Mouse (Mus musculus): Measurements from ENCODE around the gene Pik3c2g. TPM values are rescaled to one million over a fixed set of nuclear protein-coding genes. Genes with fewer than 3 reads are reported as not detected.

Pik3c2g gene
- polyA plus RNA-seq, 1 experiment from 2014 or later = 3.0 TPM

DNA sequence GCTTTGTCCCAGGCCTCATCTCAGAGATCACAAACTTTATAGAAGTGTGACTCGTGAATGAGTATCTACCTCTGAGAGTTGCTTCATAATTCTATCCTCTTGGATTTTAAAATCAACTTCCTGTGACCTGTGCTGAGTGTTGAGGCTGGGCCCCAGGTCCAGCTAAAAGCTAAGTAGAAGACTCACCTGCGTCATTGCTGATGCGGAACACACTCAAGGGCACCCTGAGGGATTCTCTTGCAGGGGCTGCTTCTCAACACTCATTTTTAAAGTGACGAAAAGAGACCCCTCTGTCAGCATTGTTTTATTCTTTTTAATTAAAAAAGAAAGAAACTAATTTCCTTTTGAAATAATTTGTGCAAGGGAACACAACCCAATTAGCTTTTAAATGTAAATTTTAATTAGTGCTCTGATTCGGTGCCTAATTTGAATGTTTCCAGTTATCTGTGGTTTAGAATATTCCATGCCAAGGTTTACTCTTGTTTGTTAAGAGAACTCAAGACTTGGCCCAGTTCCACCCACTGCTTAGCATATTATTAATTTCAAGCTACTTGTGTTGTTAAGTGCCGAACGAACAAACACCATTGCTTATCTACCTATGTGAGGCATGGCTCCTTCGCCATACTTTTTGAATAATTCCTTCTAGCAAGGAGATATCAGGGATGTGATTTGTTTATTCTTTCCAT lies 212.7 kb downstream of the Pik3c2g start:
- H3K27me3 ChIP-seq (replicated peaks; ENCODE audit: insufficient read depth, low read length) = no peaks in the 10 kb centered on the region
- H3K4me3 ChIP-seq (ENCODE audit: low read depth, low read length) = no peak overlapping the region
- 61% methylated on average over 8 of the region's 8 CpGs for WGBS
- DNase-seq (ENCODE audit: low spot score) (peak; percentile 37), ATAC-seq (no peak)
- H3K9me3 ChIP-seq (ENCODE audit: low read length) = no peaks in the 10 kb centered on the region
- no peaks in the 10 kb centered on the region for H3K36me3 ChIP-seq (ENCODE audit: insufficient read depth, low read length)
- H3K9ac ChIP-seq (replicated peaks; ENCODE audit: low read depth) = no peak overlapping the region
- no peak overlapping the region for H3K4me2 ChIP-seq (replicated peaks; ENCODE audit: low read depth, low read length)
- H3K4me1 ChIP-seq (ENCODE audit: insufficient read depth, low read depth, low read length) = no peaks in the 10 kb centered on the region; the same call in 1 of the 2 replicates
- no peak overlapping the region for H3K27ac ChIP-seq (ENCODE audit: low read length)
- TF ChIP-seq EP300 (IDR thresholded peaks at IDR 0.05) = no peak
- no peak for TF ChIP-seq CTCF (IDR thresholded peaks at IDR 0.05)

DNA sequence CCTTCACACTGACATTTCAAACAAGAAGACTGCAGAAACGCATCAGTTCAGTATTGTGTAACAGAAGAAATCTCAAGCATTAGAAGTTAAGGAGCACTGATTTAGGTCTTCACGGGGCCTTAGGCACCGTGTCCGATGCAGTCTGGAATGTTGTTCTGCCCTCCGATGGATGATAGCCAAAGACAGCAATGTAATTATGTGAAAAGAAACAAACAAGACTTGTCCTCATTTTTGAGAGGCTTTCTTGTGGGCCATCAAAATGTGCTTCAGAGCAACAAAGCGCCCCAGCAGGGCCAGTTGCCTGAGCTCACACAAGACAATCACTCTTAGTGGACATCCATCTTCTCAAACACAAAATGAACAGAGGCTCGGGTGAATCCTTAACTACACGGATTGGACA lies 234.9 kb downstream of the Pik3c2g start:
- Histone ChIP-seq H3K9me3 (ENCODE audit: low read length) (no peaks in the 10 kb centered on the region), H3K4me3 (ENCODE audit: low read depth, low read length) (no peak overlapping the region), H3K4me1 (ENCODE audit: insufficient read depth, low read depth, low read length) (no peaks in the 10 kb centered on the region), H3K9ac (replicated peaks; ENCODE audit: low read depth) (no peak overlapping the region), H3K36me3 (ENCODE audit: insufficient read depth, low read length) (no peaks in the 10 kb centered on the region), H3K4me2 (replicated peaks; ENCODE audit: low read depth, low read length) (no peak overlapping the region), H3K27ac (ENCODE audit: low read length) (no peak overlapping the region), H3K27me3 (replicated peaks; ENCODE audit: insufficient read depth, low read length) (no peaks in the 10 kb centered on the region)
- DNase-seq (ENCODE audit: low spot score) = no peak
- no peak for ATAC-seq
- 58% methylated on average over 8 of the region's 8 CpGs for WGBS
- TF ChIP-seq CTCF (IDR thresholded peaks at IDR 0.05) (no peak), EP300 (IDR thresholded peaks at IDR 0.05) (no peak)

DNA sequence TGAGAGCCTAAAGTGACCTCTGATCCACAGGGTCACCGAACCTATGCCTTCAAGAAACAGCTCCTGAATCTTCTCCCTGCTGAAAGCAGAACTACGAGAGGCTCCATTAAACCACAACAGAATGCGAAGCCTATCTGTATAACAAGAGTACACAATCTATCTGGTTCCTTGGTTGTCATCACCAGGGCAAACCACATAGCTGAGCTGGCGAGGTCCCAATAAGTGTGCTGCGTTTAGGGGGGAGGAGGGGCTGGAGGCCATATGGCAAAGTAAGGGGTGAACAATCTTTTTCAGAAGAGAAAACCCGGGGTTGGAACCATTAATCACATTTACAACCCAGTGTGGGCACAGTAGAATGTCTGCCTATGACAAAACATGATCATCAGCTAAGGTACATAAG lies 251.2 kb downstream of the Pik3c2g start:
- DNase-seq (ENCODE audit: low spot score) (no peak), ATAC-seq (no peak)
- H3K9me3 ChIP-seq (ENCODE audit: low read length) = no peaks in the 10 kb centered on the region
- no peak for TF ChIP-seq EP300 (IDR thresholded peaks at IDR 0.05)
- TF ChIP-seq CTCF (IDR thresholded peaks at IDR 0.05) = no peak
- no peak overlapping the region for H3K9ac ChIP-seq (replicated peaks; ENCODE audit: low read depth)
- H3K36me3 ChIP-seq (ENCODE audit: insufficient read depth, low read length) = no peaks in the 10 kb centered on the region
- H3K4me3 ChIP-seq (ENCODE audit: low read depth, low read length) = no peak overlapping the region
- H3K27me3 ChIP-seq (replicated peaks; ENCODE audit: insufficient read depth, low read length) = no peaks in the 10 kb centered on the region
- no peaks in the 10 kb centered on the region for H3K4me1 ChIP-seq (ENCODE audit: insufficient read depth, low read depth, low read length)
- no peak overlapping the region for H3K4me2 ChIP-seq (replicated peaks; ENCODE audit: low read depth, low read length)
- 70% methylated on average over 6 of the region's 6 CpGs for WGBS
- no peak overlapping the region for H3K27ac ChIP-seq (ENCODE audit: low read length)

DNA sequence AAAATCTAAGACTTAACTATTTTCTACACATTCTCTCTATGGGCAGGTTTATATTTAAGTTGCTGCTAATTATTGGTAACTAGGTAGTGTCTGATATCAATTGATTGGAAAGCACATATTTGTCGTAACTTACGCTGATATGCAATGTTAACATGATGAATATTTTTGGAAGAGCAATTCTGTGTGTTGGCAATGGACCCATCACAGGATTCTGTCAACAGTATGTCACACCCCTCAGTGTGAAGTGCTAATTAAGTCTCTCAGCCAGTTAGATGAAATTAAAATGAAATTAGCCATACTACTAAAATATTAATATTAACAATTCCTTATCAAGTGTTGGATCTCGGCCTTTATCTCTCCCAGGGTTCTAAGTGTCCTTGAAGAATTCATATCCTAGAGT lies 251.7 kb downstream of the Pik3c2g start:
- ATAC-seq = no peak
- 83% methylated on average over 3 of the region's 3 CpGs for WGBS
- H3K36me3 ChIP-seq (ENCODE audit: insufficient read depth, low read length) = no peaks in the 10 kb centered on the region
- H3K27me3 ChIP-seq (replicated peaks; ENCODE audit: insufficient read depth, low read length) = no peaks in the 10 kb centered on the region
- no peaks in the 10 kb centered on the region for H3K9me3 ChIP-seq (ENCODE audit: low read length)
- H3K4me2 ChIP-seq (replicated peaks; ENCODE audit: low read depth, low read length) = no peak overlapping the region
- H3K9ac ChIP-seq (replicated peaks; ENCODE audit: low read depth) = no peak overlapping the region
- TF ChIP-seq EP300 (IDR thresholded peaks at IDR 0.05) (no peak), CTCF (IDR thresholded peaks at IDR 0.05) (no peak)
- no peak overlapping the region for H3K4me3 ChIP-seq (ENCODE audit: low read depth, low read length)
- DNase-seq (ENCODE audit: low spot score) = no peak
- no peaks in the 10 kb centered on the region for H3K4me1 ChIP-seq (ENCODE audit: insufficient read depth, low read depth, low read length)
- no peak overlapping the region for H3K27ac ChIP-seq (ENCODE audit: low read length)

DNA sequence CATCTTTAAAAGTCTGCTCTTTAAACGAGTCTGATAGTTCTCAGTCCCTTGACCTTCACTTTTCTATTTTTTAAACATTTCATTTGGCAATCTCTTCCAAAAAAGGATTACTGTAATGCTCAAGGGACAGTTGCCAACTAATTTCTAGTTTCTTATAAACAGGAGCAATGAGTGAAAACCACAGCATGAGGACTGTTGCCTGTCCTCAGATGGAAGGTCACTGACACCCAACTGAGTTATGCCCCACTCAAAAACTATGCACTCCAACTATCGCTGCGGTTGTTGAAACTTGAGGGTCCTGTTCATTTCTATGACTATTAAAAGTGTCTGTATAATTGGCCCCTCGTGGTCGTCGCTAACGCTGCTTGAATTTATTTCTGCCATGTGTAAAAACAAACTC lies 252.9 kb downstream of the Pik3c2g start:
- no peak overlapping the region for H3K4me2 ChIP-seq (replicated peaks; ENCODE audit: low read depth, low read length)
- DNase-seq (ENCODE audit: low spot score) = peak; percentile 61

DNA sequence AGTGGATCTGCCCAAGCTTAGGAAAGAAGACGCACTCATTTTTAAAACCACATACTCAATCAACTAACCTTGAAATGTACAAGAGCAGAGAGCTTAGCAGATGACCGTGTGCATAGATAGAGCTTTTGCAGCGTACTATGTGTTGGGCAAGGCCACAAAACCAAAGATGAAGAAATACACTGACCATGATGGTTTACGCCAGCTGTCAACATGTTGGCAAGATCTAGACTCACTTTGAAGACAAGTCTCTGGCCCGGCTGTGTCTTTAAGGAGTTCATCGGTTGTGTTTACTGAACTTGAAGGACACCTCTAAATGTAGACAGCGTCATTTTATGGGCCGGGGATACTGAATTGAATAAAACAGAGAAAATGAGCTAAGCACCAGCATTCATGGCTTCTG lies 254.3 kb downstream of the Pik3c2g start:
- ATAC-seq (peak; percentile 72), DNase-seq (ENCODE audit: low spot score) (peak; percentile 69)
- 65% methylated on average over 8 of the region's 8 CpGs for WGBS
- no peaks in the 10 kb centered on the region for H3K27me3 ChIP-seq (replicated peaks; ENCODE audit: insufficient read depth, low read length)
- H3K9me3 ChIP-seq (ENCODE audit: low read length) = no peaks in the 10 kb centered on the region
- no peaks in the 10 kb centered on the region for H3K36me3 ChIP-seq (ENCODE audit: insufficient read depth, low read length)
- H3K4me1 ChIP-seq (ENCODE audit: insufficient read depth, low read depth, low read length) = no peaks in the 10 kb centered on the region
- H3K4me2 ChIP-seq (replicated peaks; ENCODE audit: low read depth, low read length) = no peak overlapping the region
- no peak overlapping the region for H3K27ac ChIP-seq (ENCODE audit: low read length)
- TF ChIP-seq EP300 (IDR thresholded peaks at IDR 0.05) (no peak), CTCF (IDR thresholded peaks at IDR 0.05) (no peak)
- no peak overlapping the region for H3K4me3 ChIP-seq (ENCODE audit: low read depth, low read length)
- no peak overlapping the region for H3K9ac ChIP-seq (replicated peaks; ENCODE audit: low read depth)

More for the DNA sequence above, 252.9 kb downstream of the Pik3c2g start:
- Histone ChIP-seq H3K9me3 (ENCODE audit: low read length) (no peaks in the 10 kb centered on the region), H3K4me1 (ENCODE audit: insufficient read depth, low read depth, low read length) (no peaks in the 10 kb centered on the region), H3K27ac (ENCODE audit: low read length) (no peak overlapping the region), H3K36me3 (ENCODE audit: insufficient read depth, low read length) (no peaks in the 10 kb centered on the region), H3K4me3 (ENCODE audit: low read depth, low read length) (no peak overlapping the region), H3K9ac (replicated peaks; ENCODE audit: low read depth) (no peak overlapping the region), H3K27me3 (replicated peaks; ENCODE audit: insufficient read depth, low read length) (no peaks in the 10 kb centered on the region)
- WGBS = 47% methylated on average over 7 of the region's 7 CpGs
- no peak for TF ChIP-seq CTCF (IDR thresholded peaks at IDR 0.05)
- TF ChIP-seq EP300 (IDR thresholded peaks at IDR 0.05) = no peak
- no peak; the same call in 1 of the 2 replicates for ATAC-seq

Measured in lung, postnatal 0 days (tissue).